Mouse (Mus musculus) E14TG2a.4 (cell line): Measurements from ENCODE around the gene Shank2.

ENCODE experiments used
- H3K27me3 ChIP-seq: 2 replicates; pipeline ENCODE4 v1.6.1; 2014; ENCODE audit warnings: low read length, control low read depth; ENCODE audit not compliant: insufficient read depth
- H3K36me3 ChIP-seq: 2 replicates; pipeline ENCODE4 v1.6.1; 2014; ENCODE audit warnings: low read length, control low read depth; ENCODE audit not compliant: insufficient read depth
- H3K4me1 ChIP-seq: replicated peaks from 2 replicates; pipeline ENCODE4 v1.6.1; 2014; ENCODE audit warnings: low read depth, low read length, control low read depth
- H3K4me3 ChIP-seq: replicated peaks from 2 replicates; pipeline ENCODE4 v1.5.1; 2014; ENCODE audit warnings: mild to moderate bottlenecking, low read length
- H3K9me3 ChIP-seq: 2 replicates; pipeline ENCODE4 v1.6.1; 2014; ENCODE audit warnings: low read length, control low read depth
- CTCF ChIP-seq: conservative IDR thresholded peaks from 2 replicates; pipeline ENCODE4 v1.5.1; 2014; ENCODE audit warnings: low read length
- NANOG ChIP-seq: IDR thresholded peaks from 2 replicates; pipeline ENCODE4 v1.6.1; 2014; ENCODE audit warnings: borderline replicate concordance, low read length, mixed read lengths
- POU5F1 ChIP-seq: IDR thresholded peaks from 2 replicates; pipeline ENCODE4 v1.6.1; 2014; ENCODE audit warnings: low read length, borderline replicate concordance

Gene Shank2

DNA sequence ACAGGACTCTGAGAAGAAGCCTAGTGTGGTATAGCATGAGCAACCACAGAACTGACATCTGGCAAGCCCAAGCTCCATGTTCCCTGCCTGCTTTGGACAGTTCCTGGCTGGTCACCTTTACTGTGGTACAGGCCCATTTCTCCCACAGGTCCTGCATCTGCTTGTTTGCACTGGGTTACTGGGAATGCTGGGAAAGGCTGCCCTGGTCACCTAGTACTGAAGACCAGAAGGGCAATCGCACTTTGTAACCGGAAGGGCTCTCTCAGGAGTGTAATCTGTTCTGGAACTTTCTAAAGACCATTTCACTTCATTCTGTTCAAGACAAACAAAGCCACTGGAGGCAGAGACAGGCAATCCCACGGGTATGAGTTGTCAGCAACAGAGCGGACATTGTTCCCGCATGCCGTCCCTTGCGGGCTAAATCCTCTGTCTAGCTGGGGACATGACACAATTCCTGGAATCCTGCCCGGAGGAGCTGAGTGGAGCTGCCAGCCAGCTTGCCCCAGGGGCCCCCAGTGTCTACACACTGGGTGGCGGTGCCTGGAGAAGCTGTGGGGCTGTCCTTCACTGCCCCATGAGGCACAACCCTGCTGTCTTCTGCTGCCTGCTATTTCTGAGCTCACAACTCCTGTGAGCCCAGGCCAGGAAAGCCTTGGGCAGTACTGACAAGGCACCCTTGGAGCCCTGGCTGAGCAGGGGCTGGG lies 36.4 kb downstream of the Shank2 start:
- Histone ChIP-seq H3K4me1 (peaks cover 6% of the 10 kb centered on the region; the same call in 1 of the 2 replicates), H3K36me3 (no peaks in the 10 kb centered on the region), H3K4me3 (no peak overlapping the region), H3K27me3 (peaks cover 5% of the 10 kb centered on the region; the same call in 1 of the 2 replicates), H3K9me3 (no peaks in the 10 kb centered on the region)
- TF ChIP-seq POU5F1 (no peak), CTCF (no peak), NANOG (no peak)

DNA sequence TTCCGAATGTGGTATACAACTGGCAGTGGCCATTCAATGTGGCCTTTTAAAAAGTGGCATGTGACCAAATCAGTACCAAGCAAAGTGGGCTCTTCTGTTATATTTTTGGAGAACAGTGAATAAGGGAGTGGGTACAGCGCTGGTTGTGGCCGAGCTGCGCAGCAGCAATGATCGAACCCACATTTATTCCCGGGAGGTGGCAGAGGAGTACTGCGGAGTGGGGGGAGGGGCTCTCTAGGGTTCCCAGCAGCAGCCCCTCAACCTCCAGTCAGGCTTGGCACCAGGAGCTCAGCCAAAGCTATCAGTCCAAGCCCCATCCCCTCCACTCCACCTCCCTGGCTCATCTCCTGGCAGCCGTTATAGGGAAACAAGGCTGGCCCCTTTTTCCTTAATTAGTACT lies 37.0 kb downstream of the Shank2 start:
- Histone ChIP-seq H3K4me1 (peaks cover 6% of the 10 kb centered on the region; the same call in 1 of the 2 replicates), H3K9me3 (no peaks in the 10 kb centered on the region), H3K4me3 (no peak overlapping the region), H3K36me3 (no peaks in the 10 kb centered on the region), H3K27me3 (peaks cover 5% of the 10 kb centered on the region; the same call in 1 of the 2 replicates)
- TF ChIP-seq CTCF (no peak), POU5F1 (no peak), NANOG (no peak)

DNA sequence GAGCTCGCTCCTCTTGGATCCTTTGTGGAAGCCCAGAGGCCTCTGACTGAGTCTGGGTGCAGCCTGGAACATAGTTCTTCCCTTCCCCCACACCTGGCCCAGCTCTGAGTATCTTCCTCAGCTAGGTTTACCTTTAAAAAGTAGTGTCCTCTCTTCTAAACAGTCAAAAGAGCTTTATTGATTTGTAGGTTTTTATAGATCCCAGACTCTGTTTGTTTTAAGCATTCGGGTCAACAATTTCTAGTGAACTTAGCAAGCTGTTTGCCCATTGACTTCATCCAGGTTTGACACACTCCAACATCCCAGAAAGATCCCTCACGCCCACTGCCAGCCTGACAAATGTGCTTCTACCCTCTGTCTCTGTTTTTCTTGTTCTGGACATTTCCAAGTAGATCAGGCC lies 38.6 kb downstream of the Shank2 start:
- no peak for TF ChIP-seq CTCF
- TF ChIP-seq NANOG: no peak
- TF ChIP-seq POU5F1: no peak
- H3K9me3 ChIP-seq: no peaks in the 10 kb centered on the region
- H3K4me1 ChIP-seq: peaks cover 16% of the 10 kb centered on the region; the same call in 1 of the 2 replicates
- H3K27me3 ChIP-seq: peaks cover 5% of the 10 kb centered on the region; the same call in 1 of the 2 replicates
- H3K4me3 ChIP-seq: no peak overlapping the region
- H3K36me3 ChIP-seq: no peaks in the 10 kb centered on the region

DNA sequence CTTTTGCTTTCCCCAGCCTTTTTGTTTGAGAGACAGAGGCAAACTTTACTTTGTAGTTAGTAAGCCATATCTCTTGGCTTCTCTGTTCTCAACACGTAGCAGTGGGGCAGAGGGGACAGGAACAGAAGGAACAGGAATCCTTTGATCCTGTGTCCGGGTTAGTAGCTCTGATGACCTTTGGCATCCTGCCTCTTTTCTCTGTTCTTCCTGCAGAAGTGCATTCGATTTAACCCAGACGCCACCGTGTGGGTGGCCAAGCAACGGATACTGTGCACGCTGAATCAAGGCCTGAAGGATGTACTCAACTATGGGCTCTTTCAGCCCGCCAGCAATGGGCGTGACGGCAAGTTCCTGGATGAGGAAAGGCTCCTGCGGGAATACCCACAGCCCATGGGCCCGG lies 50.3 kb downstream of the Shank2 start:
- no peak overlapping the region for H3K4me3 ChIP-seq
- 0 out of 2 replicates have a peak, but pooled peaks cover 9% of the 10 kb centered on the region for H3K27me3 ChIP-seq
- peaks cover 14% of the 10 kb centered on the region; the same call in 1 of the 2 replicates for H3K9me3 ChIP-seq
- H3K4me1 ChIP-seq: peaks cover 7% of the 10 kb centered on the region; the same call in 1 of the 2 replicates
- no peaks in the 10 kb centered on the region for H3K36me3 ChIP-seq
- TF ChIP-seq CTCF (no peak), NANOG (no peak)

- Histone ChIP-seq H3K4me1 (peaks cover 7% of the 10 kb centered on the region; the same call in 1 of the 2 replicates), H3K36me3 (no peaks in the 10 kb centered on the region), H3K27me3 (peaks cover 11% of the 10 kb centered on the region; the same call in 1 of the 2 replicates), H3K9me3 (no peaks in the 10 kb centered on the region), H3K4me3 (no peak overlapping the region)
- TF ChIP-seq CTCF: no peak
- TF ChIP-seq NANOG: no peak
- TF ChIP-seq POU5F1: no peak
Measured at GRCm38 (mm10) chr7:144055188-144055587, 53.5 kb downstream of the Shank2 start.

DNA sequence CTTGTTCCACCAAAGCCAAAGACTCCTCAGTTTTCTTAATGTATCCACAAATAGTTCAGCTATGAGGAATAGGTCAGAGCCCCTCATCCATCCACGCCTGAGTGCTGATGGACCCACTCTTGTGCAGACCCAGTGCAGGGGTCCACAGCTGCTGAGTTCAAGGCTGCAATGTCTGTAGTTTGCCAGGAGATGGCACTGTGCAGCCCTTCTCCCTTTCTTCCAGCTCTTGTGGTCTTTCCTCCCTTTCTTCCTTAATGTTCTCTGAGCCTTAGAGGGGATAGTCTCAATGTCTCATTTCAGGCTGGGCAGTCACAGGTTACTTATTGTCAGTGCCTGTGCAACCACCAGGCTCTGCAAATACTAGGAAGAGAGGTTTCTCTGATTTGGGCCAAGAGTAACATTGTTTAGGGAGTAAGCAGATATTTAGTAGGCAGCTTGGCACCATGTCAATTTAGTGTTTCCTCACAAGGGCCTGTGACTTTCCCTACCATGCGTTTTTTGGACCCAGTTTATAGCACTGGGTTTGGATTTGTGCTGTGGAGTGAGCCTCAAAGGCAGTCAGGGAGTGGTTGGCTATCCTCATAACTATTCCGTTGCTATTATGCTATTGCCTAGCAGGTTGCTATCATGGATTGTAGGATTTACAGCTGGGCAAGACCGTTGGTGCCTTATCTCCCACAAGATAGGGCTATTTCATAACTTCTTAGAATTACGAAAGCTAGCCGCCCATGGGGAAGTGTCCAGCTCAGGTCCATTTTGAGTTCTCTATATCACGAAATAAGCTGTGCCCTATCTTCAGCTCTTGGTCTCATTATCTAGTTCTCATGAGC lies 54.2 kb downstream of the Shank2 start:
- no peak for TF ChIP-seq POU5F1
- TF ChIP-seq CTCF: peak; percentile 72
- no peak for TF ChIP-seq NANOG
- Histone ChIP-seq H3K9me3 (no peaks in the 10 kb centered on the region), H3K4me3 (no peak overlapping the region), H3K27me3 (peaks cover 11% of the 10 kb centered on the region), H3K36me3 (no peaks in the 10 kb centered on the region), H3K4me1 (peaks cover 7% of the 10 kb centered on the region; the same call in 1 of the 2 replicates)

GRCm38 (mm10) chr7:144070162-144070949 lies 68.6 kb downstream of the Shank2 start:
- TF ChIP-seq NANOG (no peak), POU5F1 (no peak), CTCF (no peak)
- H3K4me1 ChIP-seq: no peaks in the 10 kb centered on the region
- H3K36me3 ChIP-seq: no peaks in the 10 kb centered on the region

DNA sequence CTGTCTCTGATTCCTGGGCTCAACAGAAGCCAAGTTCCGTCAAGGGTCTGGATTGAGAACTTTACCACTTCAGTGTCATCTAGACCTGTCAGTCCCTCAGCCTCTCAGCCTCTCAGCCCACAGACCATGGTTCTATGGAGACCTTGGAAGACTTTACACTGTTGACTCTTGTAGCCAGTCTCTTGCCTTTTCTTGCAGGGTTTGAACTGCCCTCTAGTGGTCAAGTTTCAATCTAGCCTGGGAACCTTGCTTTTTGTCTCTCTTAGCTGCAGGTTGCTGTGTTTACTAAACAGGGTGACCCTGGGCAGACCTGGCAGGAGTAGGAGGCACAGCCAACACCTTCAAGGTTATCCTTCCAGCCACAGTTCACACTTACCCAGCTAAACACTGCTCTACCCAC lies 70.5 kb downstream of the Shank2 start:
- TF ChIP-seq NANOG: no peak
- TF ChIP-seq CTCF: peak; percentile 72
- H3K4me3 ChIP-seq: no peak overlapping the region
- 0 out of 2 replicates have a peak, but pooled peaks cover 2% of the 10 kb centered on the region for H3K27me3 ChIP-seq
- no peaks in the 10 kb centered on the region for H3K4me1 ChIP-seq
- peaks cover 6% of the 10 kb centered on the region; the same call in 1 of the 2 replicates for H3K9me3 ChIP-seq
- no peaks in the 10 kb centered on the region for H3K36me3 ChIP-seq

More at GRCm38 (mm10) chr7:144070162-144070949, 68.6 kb downstream of the Shank2 start:
- H3K9me3 ChIP-seq: no peaks in the 10 kb centered on the region
- 0 out of 2 replicates have a peak, but pooled peaks cover 2% of the 10 kb centered on the region for H3K27me3 ChIP-seq
- no peak overlapping the region for H3K4me3 ChIP-seq
